In genomic region chr6:91646019-91646418, GRCm38 (mm10) we compare ENCODE assay signal across 10 mouse cellular contexts. TPM values are rescaled to one million over a fixed set of nuclear protein-coding genes. Genes with fewer than 3 reads are reported as not detected.
DNase-seq lines count a peak whose midpoint lies in the region; ATAC-seq and TF ChIP-seq lines count a peak whose summit lies in the region.
"Had no signal": no experiment of that assay in that cellular context is flagged by ENCODE, and none has a peak within 500 bp of the region (broad histone marks: within the 10 kb centered on the region; RNA-seq: fewer than 3 reads in every experiment).

No protein-coding gene starts in this region.

- no peaks in the 10 kb centered on the region for H3K36me3 ChIP-seq in midbrain, embryonic 11.5 days (ENCODE audit: control insufficient read depth, insufficient read depth, low read length)
- H3K36me3 ChIP-seq in midbrain, embryonic 15.5 days (replicated peaks) = no peaks in the 10 kb centered on the region
- no peaks in the 10 kb centered on the region for H3K36me3 ChIP-seq in lung, postnatal 0 days (ENCODE audit: insufficient read depth, low read length)

- no peak for ATAC-seq in midbrain, embryonic 11.5 days (ENCODE audit: low FRiP score)
- ATAC-seq in midbrain, embryonic 15.5 days (replicated peaks) = no peak
- no peak for ATAC-seq in lung, postnatal 0 days
- ATAC-seq: CD4-positive, CD25-positive, alpha-beta regulatory T cell, adult 4 months had no signal

- WGBS in midbrain, embryonic 11.5 days = 64% methylated on average over 10 of the region's 10 CpGs
- WGBS in midbrain, embryonic 15.5 days = 51% methylated on average over 10 of the region's 10 CpGs
- WGBS in lung, postnatal 0 days = 77% methylated on average over 10 of the region's 10 CpGs

- no peak overlapping the region for H3K4me2 ChIP-seq in midbrain, embryonic 11.5 days
- no peak overlapping the region for H3K4me2 ChIP-seq in midbrain, embryonic 15.5 days
- no peak overlapping the region for H3K4me2 ChIP-seq in lung, postnatal 0 days (replicated peaks; ENCODE audit: low read depth, low read length)

- H3K4me3 ChIP-seq in midbrain, embryonic 11.5 days (ENCODE audit: low read depth, low read length) = no peak overlapping the region
- no peak overlapping the region for H3K4me3 ChIP-seq in midbrain, embryonic 15.5 days
- no peak overlapping the region for H3K4me3 ChIP-seq in lung, postnatal 0 days (ENCODE audit: low read depth, low read length)

- no peak overlapping the region for H3K9ac ChIP-seq in midbrain, embryonic 11.5 days (ENCODE audit: low read length)
- H3K9ac ChIP-seq in midbrain, embryonic 15.5 days = no peak overlapping the region
- H3K9ac ChIP-seq in lung, postnatal 0 days (replicated peaks; ENCODE audit: low read depth) = no peak overlapping the region

- H3K27ac ChIP-seq in midbrain, embryonic 11.5 days (ENCODE audit: low read depth, low read length) = no peak overlapping the region
- H3K27ac ChIP-seq in midbrain, embryonic 15.5 days = no peak overlapping the region
- no peak overlapping the region for H3K27ac ChIP-seq in lung, postnatal 0 days (ENCODE audit: low read length)

- TF ChIP-seq CTCF in lung, postnatal 0 days (IDR thresholded peaks at IDR 0.05) = no peak

- peak; percentile 24 to 36 for DNase-seq in frontal cortex, postnatal 10 days (ENCODE audit: low spot score in 2 of 2)
- no peak for DNase-seq in frontal cortex, postnatal 25 days (ENCODE audit: low spot score in 2 of 2)
- DNase-seq in midbrain, embryonic 11.5 days (ENCODE audit: low spot score, missing footprints) = peak; percentile 31
- DNase-seq in forelimb bud, embryonic 11.5 days (ENCODE audit: low read depth, low spot score) = peak; percentile 3
- peak; percentile 16 for DNase-seq in right cerebral cortex, postnatal 14 days
- DNase-seq in lung, postnatal 0 days (ENCODE audit: low spot score) = no peak
- no peak for DNase-seq in thymus, postnatal 36 days
- DNase-seq: thymus, adult 18-20 months had no signal

- no peak for TF ChIP-seq EP300 in lung, postnatal 0 days (IDR thresholded peaks at IDR 0.05)

- H3K4me1 ChIP-seq in midbrain, embryonic 11.5 days (ENCODE audit: control insufficient read depth, insufficient read depth, low read length) = no peaks in the 10 kb centered on the region
- 0 out of 2 replicates have a peak, but pooled peaks cover 3% of the 10 kb centered on the region for H3K4me1 ChIP-seq in midbrain, embryonic 15.5 days
- no peaks in the 10 kb centered on the region for H3K4me1 ChIP-seq in lung, postnatal 0 days (ENCODE audit: insufficient read depth, low read depth, low read length)

- H3K9me3 ChIP-seq in midbrain, embryonic 11.5 days (ENCODE audit: control insufficient read depth, low read length) = no peaks in the 10 kb centered on the region
- H3K9me3 ChIP-seq in midbrain, embryonic 15.5 days = no peaks in the 10 kb centered on the region
- H3K9me3 ChIP-seq in lung, postnatal 0 days (ENCODE audit: low read length) = no peaks in the 10 kb centered on the region

- no peaks in the 10 kb centered on the region for H3K27me3 ChIP-seq in midbrain, embryonic 11.5 days (ENCODE audit: control insufficient read depth, insufficient read depth, low read length)
- no peaks in the 10 kb centered on the region for H3K27me3 ChIP-seq in midbrain, embryonic 15.5 days (replicated peaks)
- no peaks in the 10 kb centered on the region for H3K27me3 ChIP-seq in lung, postnatal 0 days (replicated peaks; ENCODE audit: insufficient read depth, low read length)

RNA-seq across cellular contexts. Expression of gene Slc6a6, which starts 37.8 kb away (rescaled TPM):
- 43.6 and 45.6 TPM in 2 replicates for polyA plus RNA-seq in midbrain, embryonic 11.5 days (2014; fragmentation: Nextera tagmentation; extraction: Ambion mirVana)
- polyA plus RNA-seq in midbrain, embryonic 15.5 days (2015; fragmentation: Nextera tagmentation; extraction: Ambion mirVana) = 117 and 123 TPM in 2 replicates
- polyA plus RNA-seq in lung, postnatal 0 days (2015; fragmentation: Nextera tagmentation; extraction: Ambion mirVana) = 92.6 and 119 TPM in 2 replicates

Comparison
In these comparisons a context has a peak if more than half of its experiments do, and no peak if none do; other contexts are left out.
1. DNase-seq: peak in frontal cortex, postnatal 10 days (2 of 2), midbrain, embryonic 11.5 days (single experiment), forelimb bud, embryonic 11.5 days (single experiment) and right cerebral cortex, postnatal 14 days (single experiment); none in frontal cortex, postnatal 25 days (0 of 2), lung, postnatal 0 days (single experiment) and thymus, postnatal 36 days (0 of 2).